Mouse (Mus musculus): ENCODE data around the gene Rab33b. TPM values are rescaled to one million over a fixed set of nuclear protein-coding genes. Genes with fewer than 3 reads are reported as not detected.

Gene Rab33b
- total and polyA plus RNA-seq, 2 experiments: 4.7 to 7.3 TPM

DNA sequence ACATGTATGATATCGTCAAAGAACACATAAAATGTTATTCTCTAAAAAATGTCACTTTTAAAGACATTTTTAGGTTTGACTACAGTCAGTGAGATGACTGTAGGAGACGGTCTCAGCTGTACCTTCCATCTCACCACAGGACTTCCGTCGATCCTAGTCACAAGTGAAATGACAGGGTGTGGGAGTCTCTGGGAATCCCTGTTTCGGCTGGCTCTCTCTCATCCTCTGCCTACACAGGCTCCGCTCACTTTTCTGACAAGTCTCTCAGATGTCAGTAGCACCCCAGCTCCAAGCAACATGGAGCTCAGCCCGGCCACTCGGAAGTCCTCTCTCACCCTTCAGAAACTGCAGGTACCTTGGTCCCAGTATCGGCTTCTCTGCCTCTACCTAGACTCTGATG lies 56.9 kb downstream of the Rab33b start:
- no peaks in the 10 kb centered on the region for H3K79me2 ChIP-seq (ENCODE audit: control insufficient read depth, insufficient read depth, low read length)
- H3K9ac ChIP-seq (ENCODE audit: low read depth, low read length): no peak overlapping the region
- H3K27ac ChIP-seq (replicated peaks; ENCODE audit: insufficient read depth, low read depth, low read length): no peak overlapping the region
- H3K36me3 ChIP-seq (ENCODE audit: control insufficient read depth, insufficient read depth, low read length): no peaks in the 10 kb centered on the region; the same call in 1 of the 2 replicates
- no peak overlapping the region for H3K4me3 ChIP-seq (ENCODE audit: insufficient read depth, low read depth, low read length)
- no peaks in the 10 kb centered on the region for H3K4me1 ChIP-seq (ENCODE audit: control insufficient read depth, insufficient read depth, low read length)
- no peak for DNase-seq (ENCODE audit: extremely low read depth, low read depth, low spot score)
- H3K27me3 ChIP-seq (ENCODE audit: control insufficient read depth, insufficient read depth, low read length): no peaks in the 10 kb centered on the region
- WGBS: 97% methylated on average over 9 of the region's 9 CpGs
- TF ChIP-seq POLR2A (IDR thresholded peaks at IDR 0.05; ENCODE audit: extremely low read depth, insufficient read depth, low read length) (no peak), CTCF (IDR thresholded peaks at IDR 0.05; ENCODE audit: low read depth, low read length) (no peak)

DNA sequence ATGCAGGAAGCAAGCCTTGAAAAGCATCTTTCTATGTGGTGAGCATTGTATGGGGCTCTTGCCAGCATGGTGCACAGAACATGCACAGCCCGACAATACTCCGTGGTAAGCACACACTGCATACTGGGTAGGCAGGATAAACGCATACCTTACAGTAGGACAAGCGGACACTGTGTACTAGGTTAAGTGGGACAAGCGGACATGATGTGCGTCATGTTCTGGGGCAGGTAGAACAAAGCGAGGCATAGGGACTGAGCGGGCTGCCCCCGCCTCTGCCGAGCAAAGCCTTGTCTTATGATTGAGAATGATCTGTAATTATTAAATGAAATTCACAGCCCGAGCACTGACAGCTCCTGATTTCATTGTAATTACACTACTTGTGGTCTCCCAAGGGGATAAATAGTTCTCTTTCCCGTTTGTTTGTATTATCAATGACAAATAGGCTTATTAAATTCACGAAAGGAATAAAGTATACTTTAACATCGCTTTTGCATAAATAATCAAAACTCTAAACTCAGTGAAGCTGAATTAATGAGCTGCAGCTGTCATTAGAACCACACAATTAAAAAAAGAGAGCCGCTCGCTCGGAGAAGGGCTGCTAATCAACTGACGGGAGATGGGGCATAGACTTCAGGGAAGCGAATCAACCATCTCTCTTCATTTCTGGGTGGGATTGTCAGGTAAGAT lies 60.9 kb downstream of the Rab33b start:
- no peak overlapping the region for H3K9ac ChIP-seq (ENCODE audit: low read depth, low read length)
- WGBS: 93% methylated on average over 19 of the region's 19 CpGs
- no peaks in the 10 kb centered on the region for H3K27me3 ChIP-seq (ENCODE audit: control insufficient read depth, insufficient read depth, low read length)

More for the DNA sequence above, 60.9 kb downstream of the Rab33b start:
- no peak for TF ChIP-seq CTCF (IDR thresholded peaks at IDR 0.05; ENCODE audit: low read depth, low read length)
- TF ChIP-seq POLR2A (IDR thresholded peaks at IDR 0.05; ENCODE audit: extremely low read depth, insufficient read depth, low read length): no peak
- Histone ChIP-seq H3K4me1 (ENCODE audit: control insufficient read depth, insufficient read depth, low read length) (no peaks in the 10 kb centered on the region), H3K27ac (replicated peaks; ENCODE audit: insufficient read depth, low read depth, low read length) (no peak overlapping the region), H3K4me3 (ENCODE audit: insufficient read depth, low read depth, low read length) (no peak overlapping the region), H3K79me2 (ENCODE audit: control insufficient read depth, insufficient read depth, low read length) (no peaks in the 10 kb centered on the region), H3K36me3 (ENCODE audit: control insufficient read depth, insufficient read depth, low read length) (no peaks in the 10 kb centered on the region; the same call in 1 of the 2 replicates)
- no peak for DNase-seq (ENCODE audit: extremely low read depth, low read depth, low spot score)

Other genes with a start within 250 kb of the Rab33b start
- gene Elf2, start 143.3 kb upstream of the Rab33b start, total RNA-seq (2014; rRNA removed): 22.1 and 23.8 TPM in 2 replicates
- gene Elf2, start 143.3 kb upstream of the Rab33b start, polyA plus RNA-seq (2012; rRNA removed): 13.8 and 14.0 TPM in 2 replicates
- gene Mgarp, start 87.2 kb upstream of the Rab33b start, total RNA-seq (2014; rRNA removed): 2.8 TPM in 1 of 2 replicates, not detected in the other
- gene Mgarp, start 87.2 kb upstream of the Rab33b start, polyA plus RNA-seq (2012; rRNA removed): 0.10 TPM in 1 of 2 replicates, not detected in the other
- 104 and 139 TPM in 2 replicates for gene Ndufc1, start 74.9 kb upstream of the Rab33b start, total RNA-seq (2014; rRNA removed)
- 179 and 231 TPM in 2 replicates for gene Ndufc1, start 74.9 kb upstream of the Rab33b start, polyA plus RNA-seq (2012; rRNA removed)
- 14.8 TPM in 2 replicates for gene Naa15, start 68.8 kb upstream of the Rab33b start, total RNA-seq (2014; rRNA removed)
- gene Naa15, start 68.8 kb upstream of the Rab33b start, polyA plus RNA-seq (2012; rRNA removed): 1.8 and 2.0 TPM in 2 replicates
- gene Setd7, start 77.0 kb downstream of the Rab33b start, total RNA-seq (2014; rRNA removed): 1.9 and 2.8 TPM in 2 replicates
- 1.0 and 1.6 TPM in 2 replicates for gene Setd7, start 77.0 kb downstream of the Rab33b start, polyA plus RNA-seq (2012; rRNA removed)
- not detected in 2 replicates for gene Mgst2, start 176.4 kb downstream of the Rab33b start, total RNA-seq (2014; rRNA removed)
- 0.02 TPM in 1 of 2 replicates, not detected in the other for gene Mgst2, start 176.4 kb downstream of the Rab33b start, polyA plus RNA-seq (2012; rRNA removed)

All from liver, adult 2 months (tissue).